Mouse (Mus musculus) midbrain, postnatal 0 days (tissue): ENCODE measurements at regions not wholly inside any gene's neighbourhood (a gene's known extent, or its start where the extent isn't known, plus 50 kb on each side); places are given as distances from the start of the nearest gene placed in this dataset.

Source experiments
- ATAC-seq: fragments of 200-750 bp; cut with Nextera tagmentation; 2 replicates; pipeline ENCODE4 v1.8.0; 2017; ENCODE audit warnings: moderate number of reproducible peaks, mild to moderate bottlenecking, moderate TSS enrichment, moderate library complexity; ENCODE audit not compliant: low FRiP score
- DNase-seq: peaks from one replicate; pipeline ENCODE4 v3.0.0-alpha.2; 2015; ENCODE audit warnings: low spot score
- H3K27ac ChIP-seq: fragments of 300-500 bp; sonication (generic); 2 replicates; pipeline ENCODE4 v1.5.1; 2014; ENCODE audit warnings: low read depth, mild to moderate bottlenecking, low read length, mixed read lengths
- H3K27me3 ChIP-seq: fragments of 300-500 bp; sonication (generic); 2 replicates; pipeline ENCODE4 v1.6.1; 2014; ENCODE audit warnings: low read length, control low read depth, mixed read lengths; ENCODE audit not compliant: insufficient read depth
- H3K36me3 ChIP-seq: fragments of 300-500 bp; sonication (generic); 2 replicates; pipeline ENCODE4 v1.6.1; 2014; ENCODE audit warnings: low read length, control low read depth, mixed read lengths; ENCODE audit not compliant: insufficient read depth
- H3K4me1 ChIP-seq: fragments of 300-500 bp; sonication (generic); 2 replicates; pipeline ENCODE4 v1.6.1; 2014; ENCODE audit warnings: mild to moderate bottlenecking, control low read depth, antibody characterized with exemption, low read length, mixed read lengths; ENCODE audit not compliant: insufficient read depth
- H3K4me2 ChIP-seq: fragments of 300-500 bp; sonication (generic); 2 replicates; pipeline ENCODE4 v1.6.1; 2014; ENCODE audit warnings: low read depth, mild to moderate bottlenecking, low read length, mixed read lengths; ENCODE audit not compliant: poor library complexity, severe bottlenecking
- H3K4me3 ChIP-seq: fragments of 300-500 bp; sonication (generic); 2 replicates; pipeline ENCODE4 v1.5.1; 2014; ENCODE audit warnings: low read depth, mild to moderate bottlenecking, low read length, moderate library complexity
- H3K9ac ChIP-seq: fragments of 300-500 bp; sonication (generic); replicated peaks from 2 replicates; pipeline ENCODE4 v1.6.1; 2014; ENCODE audit warnings: mild to moderate bottlenecking, low read length, moderate library complexity, mixed read lengths; ENCODE audit not compliant: poor library complexity, severe bottlenecking
- H3K9me3 ChIP-seq: fragments of 300-500 bp; sonication (generic); 2 replicates; pipeline ENCODE4 v1.6.1; 2016; ENCODE audit warnings: low read length, control low read depth
- CTCF ChIP-seq: IDR thresholded peaks from 2 replicates; pipeline ENCODE4 v1.5.1; 2016; ENCODE audit warnings: antibody characterized with exemption, mild to moderate bottlenecking
- whole genome bisulfite sequencing: fragments of 180-500 bp; shearing (Covaris S2); extraction: QIAGEN DNeasy Blood & Tissue Kit; methylation state at CpG from one replicate; pipeline ENCODE4 v1.1.7; 2014; 5-methylcytosine and 5-hydroxymethylcytosine counted together

DNA sequence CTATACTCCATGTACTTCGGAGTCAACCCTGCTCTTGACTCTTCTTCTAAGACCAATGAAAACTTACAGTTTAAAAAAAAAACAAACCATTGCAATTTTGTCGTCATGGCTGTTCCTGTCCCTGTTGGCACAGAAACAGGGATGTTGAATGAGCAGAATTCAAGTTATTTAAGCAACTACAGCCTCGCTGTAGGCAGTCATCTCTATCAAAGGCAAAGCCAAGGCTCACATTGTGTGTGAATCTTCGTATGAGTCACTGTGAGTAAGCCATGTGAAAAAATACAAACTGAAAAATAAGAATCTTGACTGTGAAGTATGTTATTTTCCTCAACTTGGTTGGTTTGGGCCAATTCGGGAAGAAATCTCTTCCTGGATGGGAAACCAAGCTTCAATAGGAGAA, 81.9 kb upstream of the Vldlr start:
- ATAC-seq (no peak), DNase-seq (no peak)
- H3K4me1 ChIP-seq: no peaks in the 10 kb centered on the region
- WGBS: 86% methylated on average over 5 of the region's 5 CpGs
- no peaks in the 10 kb centered on the region for H3K36me3 ChIP-seq
- no peak for TF ChIP-seq CTCF
- no peaks in the 10 kb centered on the region for H3K27me3 ChIP-seq
- no peaks in the 10 kb centered on the region for H3K9me3 ChIP-seq
- H3K27ac ChIP-seq: no peak overlapping the region
- H3K4me2 ChIP-seq: no peak overlapping the region
- H3K9ac ChIP-seq: no peak overlapping the region
- H3K4me3 ChIP-seq: no peak overlapping the region

DNA sequence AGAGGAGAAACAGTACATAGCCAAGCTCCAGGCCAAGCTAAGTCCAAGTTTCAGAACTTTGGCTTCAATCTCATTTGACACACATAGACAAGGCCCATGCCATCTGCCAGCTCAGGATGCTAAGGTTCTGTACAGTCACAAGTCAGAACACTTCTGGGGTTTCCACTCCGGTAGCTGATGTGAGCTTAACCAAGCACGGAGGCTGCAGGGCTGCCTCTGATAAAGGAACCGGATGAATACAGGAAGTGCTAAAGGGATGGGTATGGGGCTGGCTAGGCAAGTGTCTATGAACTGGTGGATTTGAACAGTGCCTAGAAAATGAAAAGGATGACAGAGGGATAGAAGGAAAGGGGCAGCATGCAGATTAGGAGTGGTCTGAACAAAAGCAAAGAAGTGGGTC, 75.4 kb upstream of the Vldlr start:
- WGBS: 88% methylated on average over 3 of the region's 3 CpGs
- H3K4me1 ChIP-seq: no peaks in the 10 kb centered on the region
- H3K27ac ChIP-seq: no peak overlapping the region
- H3K9me3 ChIP-seq: no peaks in the 10 kb centered on the region
- H3K4me2 ChIP-seq: no peak overlapping the region
- ATAC-seq (no peak), DNase-seq (no peak)
- no peaks in the 10 kb centered on the region for H3K27me3 ChIP-seq
- no peak overlapping the region for H3K9ac ChIP-seq
- TF ChIP-seq CTCF: no peak
- H3K36me3 ChIP-seq: no peaks in the 10 kb centered on the region
- H3K4me3 ChIP-seq: no peak overlapping the region

DNA sequence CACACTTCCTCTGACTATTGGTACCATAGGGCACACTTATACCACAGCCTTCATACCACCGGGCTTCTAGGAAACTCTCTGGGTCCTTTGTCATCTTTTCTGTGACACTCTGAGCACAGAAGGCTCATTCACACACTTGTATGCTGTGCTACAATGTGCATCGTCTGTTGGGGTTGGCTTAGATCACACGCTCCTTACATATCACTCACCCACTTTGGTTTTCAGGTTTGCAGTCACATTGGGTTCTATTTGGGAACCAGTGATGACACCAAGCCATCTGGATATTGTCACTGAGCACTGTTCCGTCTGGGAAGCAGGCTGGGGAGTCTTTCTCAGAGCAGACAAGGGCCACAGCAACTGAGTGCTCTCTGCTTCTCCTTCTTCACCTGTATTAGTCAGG, 74.1 kb upstream of the Vldlr start:
- DNase-seq (no peak), ATAC-seq (no peak)
- no peak for TF ChIP-seq CTCF
- Histone ChIP-seq H3K9ac (no peak overlapping the region), H3K4me2 (no peak overlapping the region), H3K9me3 (no peaks in the 10 kb centered on the region), H3K27ac (no peak overlapping the region), H3K4me3 (no peak overlapping the region), H3K27me3 (no peaks in the 10 kb centered on the region), H3K4me1 (no peaks in the 10 kb centered on the region), H3K36me3 (no peaks in the 10 kb centered on the region)
- 91% methylated on average over 4 of the region's 4 CpGs for WGBS

DNA sequence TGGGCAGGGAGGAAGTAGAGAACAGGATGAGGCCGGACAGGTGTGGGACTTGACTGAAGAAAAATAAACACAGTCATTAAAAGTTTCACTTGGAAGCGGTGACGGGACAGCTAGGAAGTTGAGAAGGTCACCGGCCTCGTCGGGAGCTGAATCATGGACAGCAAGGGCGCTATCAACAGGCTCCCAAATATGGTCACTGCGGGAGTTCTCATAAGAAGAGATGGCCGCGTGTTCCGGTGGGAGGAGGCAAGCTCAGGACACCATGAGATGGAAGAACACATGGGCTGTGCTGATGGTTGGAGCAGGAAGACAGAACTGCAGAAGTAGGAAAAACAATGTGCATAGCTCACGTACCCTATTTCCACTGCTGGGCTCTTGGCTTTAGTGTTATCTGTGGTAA, 68.9 kb upstream of the Vldlr start:
- no peaks in the 10 kb centered on the region for H3K36me3 ChIP-seq
- DNase-seq: no peak
- no peak for ATAC-seq
- no peak overlapping the region for H3K4me3 ChIP-seq
- no peaks in the 10 kb centered on the region for H3K9me3 ChIP-seq
- no peak overlapping the region for H3K4me2 ChIP-seq
- no peak for TF ChIP-seq CTCF
- no peak overlapping the region for H3K9ac ChIP-seq
- no peaks in the 10 kb centered on the region for H3K27me3 ChIP-seq
- no peak overlapping the region for H3K27ac ChIP-seq
- no peaks in the 10 kb centered on the region for H3K4me1 ChIP-seq
- 88% methylated on average over 12 of the region's 12 CpGs for WGBS

DNA sequence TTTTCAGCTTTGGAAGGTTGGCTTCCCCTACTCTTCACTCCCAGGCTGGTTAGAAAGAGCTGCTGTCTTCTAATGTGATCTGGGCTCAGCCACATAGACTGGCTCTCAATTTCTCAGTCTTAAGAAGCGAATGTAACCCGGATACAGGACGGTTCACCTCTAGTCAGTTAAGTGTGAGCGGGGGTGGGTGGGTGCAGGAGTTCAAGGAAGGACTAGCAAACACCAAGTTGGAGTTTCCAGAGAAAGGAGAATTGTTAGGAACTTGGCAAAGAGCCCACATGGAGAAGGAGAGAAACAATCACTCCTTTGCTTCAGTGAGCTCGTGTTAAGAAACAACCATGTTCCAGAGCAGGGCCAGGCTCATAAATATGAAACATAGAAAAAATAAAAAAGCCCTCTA, 68.0 kb upstream of the Vldlr start:
- ATAC-seq: no peak
- no peak for TF ChIP-seq CTCF
- Histone ChIP-seq H3K4me2 (no peak overlapping the region), H3K27ac (no peak overlapping the region), H3K9ac (no peak overlapping the region), H3K27me3 (no peaks in the 10 kb centered on the region), H3K4me1 (no peaks in the 10 kb centered on the region), H3K4me3 (no peak overlapping the region), H3K36me3 (no peaks in the 10 kb centered on the region), H3K9me3 (no peaks in the 10 kb centered on the region)
- 68% methylated on average over 5 of the region's 5 CpGs for WGBS
- no peak for DNase-seq

DNA sequence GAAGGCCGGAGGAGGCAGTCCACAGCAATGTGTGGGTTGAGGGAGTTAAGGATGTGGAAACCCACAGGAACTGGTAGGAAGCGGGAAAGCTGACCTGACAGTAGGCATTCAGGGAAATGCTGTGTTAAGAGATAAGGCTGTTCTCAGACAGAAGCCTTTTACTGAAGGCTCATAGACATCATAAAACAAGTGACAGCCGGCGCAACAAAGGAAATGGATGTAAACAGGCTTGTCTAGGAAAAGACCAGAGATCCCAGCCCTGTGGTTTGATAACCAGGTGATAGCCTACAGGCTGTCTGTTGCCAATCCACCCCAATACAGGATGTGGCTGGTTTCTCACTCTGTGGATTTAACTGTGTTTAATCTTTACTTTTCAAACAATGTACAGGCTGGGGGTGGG, 66.7 kb upstream of the Vldlr start:
- no peak overlapping the region for H3K4me2 ChIP-seq
- DNase-seq: no peak
- H3K27ac ChIP-seq: no peak overlapping the region
- ATAC-seq: no peak
- no peak overlapping the region for H3K4me3 ChIP-seq
- TF ChIP-seq CTCF: no peak
- no peak overlapping the region for H3K9ac ChIP-seq
- 75% methylated on average over 4 of the region's 4 CpGs for WGBS
- no peaks in the 10 kb centered on the region for H3K36me3 ChIP-seq
- H3K4me1 ChIP-seq: no peaks in the 10 kb centered on the region
- H3K9me3 ChIP-seq: no peaks in the 10 kb centered on the region
- H3K27me3 ChIP-seq: no peaks in the 10 kb centered on the region

DNA sequence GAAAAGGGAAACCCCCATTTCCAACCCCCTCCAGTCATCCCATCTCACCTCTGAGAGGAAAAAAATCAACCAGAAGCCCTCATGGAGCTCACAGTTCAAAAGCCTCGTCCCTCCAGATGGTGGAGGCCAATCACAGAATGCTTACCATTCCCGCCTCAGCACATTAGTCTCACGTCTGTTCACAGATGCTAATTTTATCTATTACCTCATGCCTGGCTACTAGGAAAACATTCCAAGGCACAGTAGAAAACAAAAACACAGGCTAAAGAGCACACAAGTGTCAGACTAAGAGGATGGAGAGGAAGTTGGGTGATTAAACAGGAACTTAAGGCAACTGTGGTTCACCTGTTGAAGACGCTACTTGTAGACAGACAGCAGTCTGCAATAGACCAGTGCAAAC, 54.4 kb upstream of the Vldlr start:
- no peak for TF ChIP-seq CTCF
- Histone ChIP-seq H3K9ac (no peak overlapping the region), H3K27me3 (no peaks in the 10 kb centered on the region), H3K4me1 (no peaks in the 10 kb centered on the region), H3K4me3 (no peak overlapping the region), H3K36me3 (no peaks in the 10 kb centered on the region), H3K9me3 (no peaks in the 10 kb centered on the region), H3K27ac (no peak overlapping the region), H3K4me2 (no peak overlapping the region)
- DNase-seq (no peak), ATAC-seq (no peak)
- 77% methylated on average over 4 of the region's 4 CpGs for WGBS
